Mouse (Mus musculus): ENCODE data around the gene Ppil4. TPM values are rescaled to one million over a fixed set of nuclear protein-coding genes. Genes with fewer than 3 reads are reported as not detected.

Gene Ppil4
- polyA plus RNA-seq, 1 experiment from 2014 or later, result 41.6 TPM

- Histone ChIP-seq H3K27ac (replicated peaks) (peak overlapping the region; percentile 88), H3K36me3 (replicated peaks) (peaks cover 41% of the 10 kb centered on the region), H3K4me1 (peaks cover 15% of the 10 kb centered on the region), H3K4me3 (peak overlapping the region; percentile 90), H3K27me3 (replicated peaks; ENCODE audit: low read depth, poor library complexity, severe bottlenecking) (no peaks in the 10 kb centered on the region), H3K9me3 (no peaks in the 10 kb centered on the region)
- DNase-seq (ENCODE audit: low spot score), result no peak
- WGBS, result under 1% methylated on average over 10 of the region's 10 CpGs
These were observed 389 bp upstream of the Ppil4 start for GRCm38 (mm10) chr10:7792254-7792750.

GRCm38 (mm10) chr10:7801258-7801657 lies 8.6 kb downstream of the Ppil4 start:
- Histone ChIP-seq H3K27ac (replicated peaks) (no peak overlapping the region), H3K36me3 (replicated peaks) (peaks cover 99% of the 10 kb centered on the region), H3K4me1 (no peaks in the 10 kb centered on the region), H3K4me3 (no peak overlapping the region), H3K9me3 (no peaks in the 10 kb centered on the region), H3K27me3 (replicated peaks; ENCODE audit: low read depth, poor library complexity, severe bottlenecking) (no peaks in the 10 kb centered on the region)
- DNase-seq (ENCODE audit: low spot score), result no peak
- 90% methylated on average over 3 of the region's 3 CpGs for WGBS

DNA sequence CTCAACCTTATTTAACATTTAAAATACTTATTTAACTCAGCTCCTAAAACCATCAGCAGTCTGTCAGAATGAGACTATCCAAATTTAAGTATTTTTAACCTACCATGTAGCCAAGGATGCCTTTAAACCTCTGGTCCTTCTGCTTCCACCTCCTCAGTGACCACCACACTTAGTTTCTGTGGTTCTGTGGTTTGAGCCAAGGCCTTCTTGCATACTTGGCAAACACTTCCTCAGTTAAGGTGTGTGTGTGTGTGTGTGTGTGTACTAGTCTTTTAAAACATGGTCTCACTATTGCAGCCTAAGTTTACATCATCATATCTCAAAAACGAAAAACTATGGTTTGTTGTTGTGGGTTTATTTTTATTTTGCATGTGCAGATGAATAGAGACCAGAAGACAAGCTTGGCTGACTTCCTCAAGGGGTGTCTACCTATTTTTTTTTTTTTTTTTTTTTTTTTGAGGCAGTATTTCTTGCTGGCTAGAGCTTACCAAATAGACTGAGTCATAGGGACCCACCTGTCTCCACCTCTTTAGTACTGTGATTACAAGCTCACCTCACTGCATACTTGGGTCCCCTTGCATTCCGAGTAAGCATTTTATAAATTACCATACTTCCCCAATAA lies 9.9 kb downstream of the Ppil4 start:
- 89% methylated on average over 2 of the region's 2 CpGs for WGBS
- no peak overlapping the region for H3K27ac ChIP-seq (replicated peaks)
- no peaks in the 10 kb centered on the region for H3K27me3 ChIP-seq (replicated peaks; ENCODE audit: low read depth, poor library complexity, severe bottlenecking)
- no peak for DNase-seq (ENCODE audit: low spot score)
- no peaks in the 10 kb centered on the region for H3K9me3 ChIP-seq
- H3K4me1 ChIP-seq, result no peaks in the 10 kb centered on the region
- H3K4me3 ChIP-seq, result no peak overlapping the region
- peaks cover 99% of the 10 kb centered on the region for H3K36me3 ChIP-seq (replicated peaks)

DNA sequence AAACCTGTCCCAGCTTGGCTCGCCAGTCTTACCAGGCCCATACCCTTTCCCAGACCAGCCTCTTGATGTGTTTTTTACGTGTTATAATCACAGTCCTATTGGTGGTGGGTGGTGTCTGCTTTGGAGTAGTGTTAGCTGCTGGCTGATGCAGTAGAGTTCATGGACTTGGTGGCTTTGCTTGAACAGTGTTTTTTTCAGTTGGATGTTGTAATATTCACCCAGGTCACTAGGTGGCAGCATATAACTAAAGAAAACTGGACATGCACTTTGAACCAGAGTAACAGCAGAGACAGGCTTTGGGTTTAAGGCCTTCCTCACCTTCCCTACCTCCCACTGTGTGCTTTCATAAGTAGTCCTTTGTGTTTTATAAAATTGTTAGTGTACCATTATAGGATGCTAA lies 17.2 kb downstream of the Ppil4 start:
- no peaks in the 10 kb centered on the region for H3K9me3 ChIP-seq
- peak; percentile 32 for DNase-seq (ENCODE audit: low spot score)
- H3K4me3 ChIP-seq, result no peak overlapping the region
- H3K27ac ChIP-seq (replicated peaks), result no peak overlapping the region
- WGBS, result 45% methylated on average over 2 of the region's 2 CpGs
- H3K36me3 ChIP-seq (replicated peaks), result peaks cover 96% of the 10 kb centered on the region
- no peaks in the 10 kb centered on the region for H3K4me1 ChIP-seq
- H3K27me3 ChIP-seq (replicated peaks; ENCODE audit: low read depth, poor library complexity, severe bottlenecking), result no peaks in the 10 kb centered on the region

DNA sequence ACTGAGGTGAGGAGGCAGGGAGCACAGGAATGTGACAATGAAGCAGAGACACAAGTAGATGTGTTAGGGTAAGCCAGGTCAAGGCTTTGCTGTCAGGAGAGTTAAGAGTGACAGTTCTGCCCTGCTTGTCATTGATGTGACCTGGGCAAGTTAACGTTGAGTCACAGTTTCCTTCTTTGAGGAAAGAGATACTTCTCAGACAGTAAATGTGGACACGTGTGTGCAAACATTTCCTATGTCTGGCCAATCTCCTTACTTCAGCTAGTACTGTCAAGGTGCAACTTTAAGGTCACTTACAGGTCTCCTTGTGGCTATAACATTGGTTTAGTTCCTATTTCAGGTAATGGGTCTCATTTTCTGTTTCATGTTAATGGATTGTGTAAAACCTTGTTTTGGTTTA lies 23.8 kb downstream of the Ppil4 start:
- Histone ChIP-seq H3K27ac (replicated peaks) (no peak overlapping the region), H3K4me1 (no peaks in the 10 kb centered on the region), H3K4me3 (no peak overlapping the region), H3K9me3 (no peaks in the 10 kb centered on the region), H3K27me3 (replicated peaks; ENCODE audit: low read depth, poor library complexity, severe bottlenecking) (no peaks in the 10 kb centered on the region), H3K36me3 (replicated peaks) (peaks cover 91% of the 10 kb centered on the region)
- WGBS, result 88% methylated on average over 2 of the region's 2 CpGs
- no peak for DNase-seq (ENCODE audit: low spot score)

GRCm38 (mm10) chr10:7818676-7819075 lies 26.0 kb downstream of the Ppil4 start:
- 94% methylated on average over 4 of the region's 4 CpGs for WGBS

DNA sequence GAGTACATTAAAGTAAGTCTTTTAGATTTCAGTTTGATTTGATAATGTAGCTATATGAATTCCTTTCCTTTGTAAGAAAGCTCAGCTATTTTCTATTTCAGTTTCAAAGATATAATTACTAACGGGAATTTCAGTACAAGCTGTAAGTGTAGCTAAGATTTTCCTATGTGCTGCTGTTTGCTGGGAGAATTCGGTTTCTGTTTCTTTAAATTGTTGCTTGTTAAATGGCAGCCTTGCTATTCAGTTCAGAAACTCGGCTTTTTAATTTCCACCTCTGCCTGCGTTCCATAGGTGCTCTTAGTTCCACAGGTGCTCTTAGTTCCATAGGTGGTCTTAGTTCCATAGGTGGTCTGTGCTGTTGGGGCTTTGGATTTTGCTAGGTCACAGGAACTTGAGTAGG lies 26.5 kb downstream of the Ppil4 start:
- Histone ChIP-seq H3K4me3 (no peak overlapping the region), H3K9me3 (no peaks in the 10 kb centered on the region), H3K36me3 (replicated peaks) (peaks cover 92% of the 10 kb centered on the region), H3K27me3 (replicated peaks; ENCODE audit: low read depth, poor library complexity, severe bottlenecking) (no peaks in the 10 kb centered on the region), H3K27ac (replicated peaks) (no peak overlapping the region), H3K4me1 (no peaks in the 10 kb centered on the region)
- WGBS, result 93% methylated on average over 4 of the region's 4 CpGs
- no peak for DNase-seq (ENCODE audit: low spot score)

More at GRCm38 (mm10) chr10:7818676-7819075, 26.0 kb downstream of the Ppil4 start:
- Histone ChIP-seq H3K4me1 (no peaks in the 10 kb centered on the region), H3K27me3 (replicated peaks; ENCODE audit: low read depth, poor library complexity, severe bottlenecking) (no peaks in the 10 kb centered on the region), H3K9me3 (no peaks in the 10 kb centered on the region), H3K27ac (replicated peaks) (no peak overlapping the region), H3K36me3 (replicated peaks) (peaks cover 92% of the 10 kb centered on the region), H3K4me3 (no peak overlapping the region)
- DNase-seq (ENCODE audit: low spot score), result no peak

GRCm38 (mm10) chr10:7819603-7820002 lies 26.9 kb downstream of the Ppil4 start:
- Histone ChIP-seq H3K4me3 (no peak overlapping the region), H3K27me3 (replicated peaks; ENCODE audit: low read depth, poor library complexity, severe bottlenecking) (no peaks in the 10 kb centered on the region), H3K4me1 (no peaks in the 10 kb centered on the region), H3K36me3 (replicated peaks) (peaks cover 89% of the 10 kb centered on the region), H3K27ac (replicated peaks) (no peak overlapping the region), H3K9me3 (no peaks in the 10 kb centered on the region)
- 95% methylated on average over 4 of the region's 4 CpGs for WGBS
- DNase-seq (ENCODE audit: low spot score), result no peak

- Histone ChIP-seq H3K9me3 (no peaks in the 10 kb centered on the region), H3K27me3 (replicated peaks; ENCODE audit: low read depth, poor library complexity, severe bottlenecking) (no peaks in the 10 kb centered on the region), H3K4me3 (no peak overlapping the region), H3K27ac (replicated peaks) (no peak overlapping the region), H3K4me1 (no peaks in the 10 kb centered on the region), H3K36me3 (replicated peaks) (peaks cover 87% of the 10 kb centered on the region)
- DNase-seq (ENCODE audit: low spot score), result no peak
- WGBS, result 91% methylated on average over 5 of the region's 5 CpGs
These were observed 27.5 kb downstream of the Ppil4 start for GRCm38 (mm10) chr10:7820171-7820570.

DNA sequence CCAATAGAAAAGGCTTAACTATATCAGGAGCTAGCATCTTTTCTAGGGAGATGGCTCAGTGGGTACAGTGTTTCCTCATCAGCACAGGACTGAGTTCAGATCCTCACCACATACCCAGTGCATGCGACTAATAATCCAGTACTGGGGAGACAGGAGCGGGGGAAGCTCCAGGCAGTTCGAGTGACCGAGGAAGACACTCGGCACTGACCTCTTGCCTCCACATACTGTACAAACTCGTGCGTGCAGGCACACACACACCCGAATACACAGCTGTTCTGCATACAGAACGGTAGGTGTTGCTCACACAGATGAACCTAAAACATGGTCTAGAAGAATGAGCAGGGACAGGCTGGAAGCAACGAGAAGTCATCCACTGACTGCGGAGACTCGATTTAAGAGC lies 29.3 kb downstream of the Ppil4 start:
- Histone ChIP-seq H3K4me3 (no peak overlapping the region), H3K27me3 (replicated peaks; ENCODE audit: low read depth, poor library complexity, severe bottlenecking) (no peaks in the 10 kb centered on the region), H3K36me3 (replicated peaks) (peaks cover 85% of the 10 kb centered on the region), H3K9me3 (no peaks in the 10 kb centered on the region), H3K4me1 (no peaks in the 10 kb centered on the region), H3K27ac (replicated peaks) (no peak overlapping the region)
- no peak for DNase-seq (ENCODE audit: low spot score)
- 93% methylated on average over 12 of the region's 12 CpGs for WGBS

DNA sequence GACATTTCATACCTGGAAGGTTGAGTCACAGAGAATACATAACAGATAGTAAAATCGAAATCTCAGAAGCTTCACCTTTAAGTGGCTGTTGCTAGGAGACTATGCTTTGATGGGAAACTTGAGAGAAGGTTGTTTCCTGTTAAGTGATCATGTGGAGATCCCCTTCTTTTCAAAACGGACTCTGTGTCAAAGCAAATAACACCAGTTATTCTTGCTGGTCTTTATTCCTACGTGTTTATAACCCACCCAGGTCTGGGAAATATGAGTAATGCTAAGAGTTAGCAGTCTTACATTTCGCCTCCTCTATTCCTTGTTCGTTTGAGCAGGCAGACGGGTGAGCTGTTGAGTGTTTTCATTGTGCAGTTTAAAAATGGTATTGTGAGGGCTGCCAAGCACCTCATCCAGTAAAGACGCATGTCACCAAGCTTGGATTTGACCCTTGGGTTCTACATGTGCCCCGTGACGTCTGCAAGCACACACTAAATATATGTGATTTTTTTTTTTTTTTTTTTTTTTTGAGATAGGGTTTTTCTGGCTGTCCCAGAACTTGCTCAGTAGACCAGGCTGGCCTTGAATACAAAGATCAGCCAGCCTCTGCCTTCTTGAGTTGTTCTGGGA lies 32.1 kb downstream of the Ppil4 start:
- Histone ChIP-seq H3K36me3 (replicated peaks) (peaks cover 59% of the 10 kb centered on the region), H3K27ac (replicated peaks) (no peak overlapping the region), H3K4me1 (no peaks in the 10 kb centered on the region), H3K9me3 (no peaks in the 10 kb centered on the region), H3K27me3 (replicated peaks; ENCODE audit: low read depth, poor library complexity, severe bottlenecking) (no peaks in the 10 kb centered on the region), H3K4me3 (no peak overlapping the region)
- no peak for DNase-seq (ENCODE audit: low spot score)
- 89% methylated on average over 9 of the region's 9 CpGs for WGBS

DNA sequence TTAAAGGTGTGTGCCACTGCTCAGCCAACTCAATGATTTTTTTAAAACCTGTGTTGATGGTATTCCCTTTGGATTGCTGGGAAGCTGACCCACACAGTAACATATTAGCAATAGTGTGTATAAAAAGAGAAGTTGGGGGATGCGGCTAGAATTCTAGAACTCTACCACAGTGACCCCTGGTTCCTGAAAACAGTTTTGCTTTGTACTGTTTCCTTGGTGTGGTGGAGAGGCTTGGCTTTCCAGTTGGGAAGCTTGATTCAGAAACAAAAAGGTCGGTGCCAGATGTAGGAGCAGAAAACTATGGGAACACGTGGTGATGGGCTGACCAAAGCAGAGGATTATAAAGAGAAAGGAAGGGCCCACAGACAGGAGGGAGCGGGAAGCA lies 32.6 kb downstream of the Ppil4 start:
- Histone ChIP-seq H3K27ac (replicated peaks) (no peak overlapping the region), H3K27me3 (replicated peaks; ENCODE audit: low read depth, poor library complexity, severe bottlenecking) (no peaks in the 10 kb centered on the region), H3K36me3 (replicated peaks) (peaks cover 55% of the 10 kb centered on the region), H3K9me3 (no peaks in the 10 kb centered on the region), H3K4me1 (no peaks in the 10 kb centered on the region), H3K4me3 (no peak overlapping the region)
- 90% methylated on average over 4 of the region's 4 CpGs for WGBS
- no peak for DNase-seq (ENCODE audit: low spot score)

DNA sequence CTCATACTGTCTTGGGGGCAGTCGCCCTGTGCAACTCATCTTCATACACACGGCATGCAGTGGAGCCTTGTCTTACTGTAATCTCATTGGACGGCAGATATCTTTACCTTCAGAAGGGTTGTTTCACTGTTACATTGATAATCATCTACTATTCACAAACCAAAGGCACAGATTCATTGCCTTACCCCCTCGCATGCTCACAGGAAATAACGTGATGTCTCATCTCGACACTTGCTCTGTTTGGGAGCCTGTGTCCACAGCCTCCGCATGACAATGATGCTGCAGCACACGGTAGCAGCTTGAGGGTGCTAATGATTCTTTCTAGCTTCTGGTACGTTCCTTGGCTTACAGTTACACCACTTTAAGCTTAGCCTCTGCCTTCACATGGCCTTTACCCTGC lies 33.4 kb downstream of the Ppil4 start:
- no peak overlapping the region for H3K4me3 ChIP-seq
- H3K4me1 ChIP-seq, result no peaks in the 10 kb centered on the region
- no peaks in the 10 kb centered on the region for H3K9me3 ChIP-seq
- DNase-seq (ENCODE audit: low spot score), result no peak
- H3K27ac ChIP-seq (replicated peaks), result no peak overlapping the region
- 93% methylated on average over 9 of the region's 9 CpGs for WGBS
- no peaks in the 10 kb centered on the region for H3K27me3 ChIP-seq (replicated peaks; ENCODE audit: low read depth, poor library complexity, severe bottlenecking)
- peaks cover 47% of the 10 kb centered on the region for H3K36me3 ChIP-seq (replicated peaks)
